Mouse (Mus musculus) megakaryocyte-erythroid progenitor cell, adult 5-6 weeks (primary cell): ENCODE results near the gene Fancc. TPM values are rescaled to one million over a fixed set of nuclear protein-coding genes. Genes with fewer than 3 reads are reported as not detected.

Experiments
- ATAC-seq: replicated peaks from 2 replicates; pipeline ENCODE4 v1.8.0; 2016; ENCODE audit warnings: mild to moderate bottlenecking, inconsistent platforms; ENCODE audit not compliant: severe bottlenecking, poor library complexity, low FRiP score, low TSS enrichment
- total RNA-seq, 2 experiments: library from RNA; stranded (forward) in 1 of 2; stranded (reverse) in 1 of 2; fragments of 200-1000, 215-1000 nt in 1 of 2; fragments of >200 nt in 1 of 2; fragmentation: Nextera tagmentation in 1 of 2; gene quantifications; 2 replicates each; pipeline ENCODE4 v1.2.3; 2014 to 2017

The Fancc gene
- total RNA-seq, 2 experiments from 2014 or later = 16.9 to 20.0 TPM

- 0 out of 2 replicates have a peak, but pooled peaks have one; percentile 45 for ATAC-seq
These were observed 218.1 kb downstream of the Fancc start for GRCm38 (mm10) chr13:63278796-63279475.

GRCm38 (mm10) chr13:63278141-63278631 is 218.9 kb downstream of the Fancc start:
- no peak for ATAC-seq

GRCm38 (mm10) chr13:63277316-63277715 is 219.8 kb downstream of the Fancc start:
- ATAC-seq = no peak

GRCm38 (mm10) chr13:63276389-63276788 is 220.7 kb downstream of the Fancc start:
- no peak for ATAC-seq

GRCm38 (mm10) chr13:63274488-63275166 is 222.5 kb downstream of the Fancc start:
- ATAC-seq = no peak

GRCm38 (mm10) chr13:63273859-63274258 is 223.2 kb downstream of the Fancc start:
- no peak for ATAC-seq

- ATAC-seq = no peak
These were observed 224.4 kb downstream of the Fancc start for GRCm38 (mm10) chr13:63272602-63273229.

GRCm38 (mm10) chr13:63272017-63272601 is 225.0 kb downstream of the Fancc start:
- ATAC-seq = no peak

- ATAC-seq = no peak
These were observed 226.9 kb downstream of the Fancc start for GRCm38 (mm10) chr13:63270191-63270590.

- ATAC-seq = no peak
These were observed 228.3 kb downstream of the Fancc start for GRCm38 (mm10) chr13:63268776-63269175.

- ATAC-seq = no peak; the same call in 1 of the 2 replicates
These were observed 228.7 kb downstream of the Fancc start for GRCm38 (mm10) chr13:63268371-63268770.

- no peak for ATAC-seq
These were observed 234.7 kb downstream of the Fancc start for GRCm38 (mm10) chr13:63262168-63262957.

- ATAC-seq = no peak
These were observed 235.4 kb downstream of the Fancc start for GRCm38 (mm10) chr13:63261676-63262075.

GRCm38 (mm10) chr13:63260753-63261631 is 236.1 kb downstream of the Fancc start:
- ATAC-seq = peak; percentile 20; the same call in 1 of the 2 replicates

GRCm38 (mm10) chr13:63260133-63260532 is 236.9 kb downstream of the Fancc start:
- ATAC-seq = no peak

GRCm38 (mm10) chr13:63258671-63259070 is 238.4 kb downstream of the Fancc start:
- ATAC-seq = no peak

- no peak for ATAC-seq
These were observed 238.9 kb downstream of the Fancc start for GRCm38 (mm10) chr13:63258167-63258582.

GRCm38 (mm10) chr13:63256807-63257206 is 240.3 kb downstream of the Fancc start:
- peak; percentile 55 for ATAC-seq
